ENCODE assay signal across 8 mouse cellular contexts in the genomic region with DNA sequence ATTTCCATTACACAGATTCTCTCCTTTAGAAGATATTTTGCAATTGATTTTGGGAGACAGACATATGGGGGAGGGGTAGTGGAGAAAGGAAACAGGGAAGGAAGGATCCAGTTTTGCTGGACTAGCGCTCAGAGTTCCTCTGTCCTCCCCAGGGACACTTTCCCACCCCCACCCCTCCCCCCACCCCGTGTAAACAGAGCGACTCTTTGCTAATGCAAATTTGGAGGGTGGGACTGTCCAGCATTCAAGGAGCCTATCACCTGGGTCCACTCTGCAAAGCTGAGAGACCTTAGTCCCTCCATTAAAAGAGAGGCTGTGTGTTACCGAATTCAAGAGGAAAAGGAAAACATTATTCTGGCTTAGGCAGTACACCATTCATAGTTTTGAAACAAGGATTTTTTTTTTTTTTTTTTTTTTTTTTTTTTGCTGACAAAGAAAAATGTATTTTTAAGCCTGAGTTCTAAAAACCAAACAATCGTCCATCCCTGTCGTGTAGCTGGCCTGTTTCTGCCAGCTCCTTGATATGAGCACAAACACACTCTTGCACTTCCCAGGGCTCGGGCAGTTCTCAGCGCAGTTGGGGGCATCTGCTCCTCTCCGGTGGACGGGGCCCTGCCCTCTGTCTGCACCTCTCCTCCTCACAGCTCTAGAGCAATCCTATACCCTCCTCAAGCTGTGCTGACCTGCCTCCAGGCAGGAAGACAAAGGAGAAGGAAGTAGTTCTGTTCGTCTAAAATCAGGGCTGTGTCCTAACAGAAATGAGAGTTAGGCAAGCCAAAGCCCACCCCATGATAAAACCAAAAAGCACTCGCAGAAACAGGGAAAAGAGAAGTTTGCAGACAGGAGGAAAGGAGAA.
DNase-seq lines count a peak whose midpoint lies in the region; ATAC-seq lines count a peak whose summit lies in the region.

No protein-coding gene starts in this region.

- H3K9me3 ChIP-seq in embryonic facial prominence, embryonic 14.5 days (ENCODE audit: control insufficient read depth, low read length), result no peaks in the 10 kb centered on the region
- H3K9me3 ChIP-seq in hindbrain, embryonic 14.5 days (ENCODE audit: control insufficient read depth, low read length), result no peaks in the 10 kb centered on the region

- H3K36me3 ChIP-seq in embryonic facial prominence, embryonic 14.5 days (ENCODE audit: control insufficient read depth, insufficient read depth, low read length), result no peaks in the 10 kb centered on the region
- no peaks in the 10 kb centered on the region for H3K36me3 ChIP-seq in hindbrain, embryonic 14.5 days (replicated peaks; ENCODE audit: control insufficient read depth, insufficient read depth)

- H3K4me3 ChIP-seq in embryonic facial prominence, embryonic 14.5 days (ENCODE audit: low read depth, low read length), result 0 out of 2 replicates have a peak overlapping the region, but pooled peaks have one; percentile 13
- no peak overlapping the region for H3K4me3 ChIP-seq in hindbrain, embryonic 14.5 days (replicated peaks; ENCODE audit: low read length)

- ATAC-seq in embryonic facial prominence, embryonic 14.5 days (ENCODE audit: low read depth), result peak; percentile 81
- ATAC-seq in hindbrain, embryonic 14.5 days (ENCODE audit: low FRiP score), result 0 out of 2 replicates have a peak, but pooled peaks have one; percentile 40
- ATAC-seq in megakaryocyte progenitor cell, adult 5-6 weeks (replicated peaks; ENCODE audit: poor library complexity), result peak; percentile 86
- no peak for ATAC-seq in erythroid progenitor cell, adult 5-6 weeks (replicated peaks; ENCODE audit: low FRiP score, poor library complexity, severe bottlenecking)
- no peak for ATAC-seq in erythroblast, adult 5-6 weeks (replicated peaks; ENCODE audit: low FRiP score, poor library complexity, severe bottlenecking)

- peaks cover 18% of the 10 kb centered on the region for H3K4me1 ChIP-seq in embryonic facial prominence, embryonic 14.5 days (ENCODE audit: control insufficient read depth, insufficient read depth, low read length)
- H3K4me1 ChIP-seq in hindbrain, embryonic 14.5 days (replicated peaks; ENCODE audit: control insufficient read depth, insufficient read depth, low read length), result peaks cover 12% of the 10 kb centered on the region

- peak overlapping the region; percentile 54; the same call in 1 of the 2 replicates for H3K9ac ChIP-seq in embryonic facial prominence, embryonic 14.5 days (ENCODE audit: low read depth, low read length)
- H3K9ac ChIP-seq in hindbrain, embryonic 14.5 days, result no peak overlapping the region

- intact Hi-C loops in heart, postnatal 25 days (cut with DNase I), result no loop called here

- peak overlapping the region; percentile 79 for H3K27ac ChIP-seq in embryonic facial prominence, embryonic 14.5 days (replicated peaks; ENCODE audit: low read depth, low read length)
- peak overlapping the region; percentile 35; the same call in 1 of the 2 replicates for H3K27ac ChIP-seq in hindbrain, embryonic 14.5 days

- peak; percentile 14 to 30 for DNase-seq in heart, adult 18-20 months
- DNase-seq in heart, postnatal 25 days (ENCODE audit: low spot score), result no peak
- DNase-seq in embryonic facial prominence, embryonic 14.5 days (ENCODE audit: low spot score), result peak; percentile 31
- no peak for DNase-seq in hindbrain, embryonic 14.5 days (ENCODE audit: low spot score)
- no peak for DNase-seq in urinary bladder, adult 2 months (ENCODE audit: low spot score)

- H3K4me2 ChIP-seq in embryonic facial prominence, embryonic 14.5 days (ENCODE audit: low read depth, low read length), result peak overlapping the region; percentile 52
- H3K4me2 ChIP-seq in hindbrain, embryonic 14.5 days (replicated peaks), result peak overlapping the region; percentile 33

- 3% methylated on average over 12 of the region's 12 CpGs for WGBS in embryonic facial prominence, embryonic 14.5 days
- WGBS in hindbrain, embryonic 14.5 days, result 4% methylated on average over 12 of the region's 12 CpGs

- H3K27me3 ChIP-seq in embryonic facial prominence, embryonic 14.5 days (replicated peaks; ENCODE audit: control insufficient read depth, insufficient read depth, low read length), result no peaks in the 10 kb centered on the region
- H3K27me3 ChIP-seq in hindbrain, embryonic 14.5 days (ENCODE audit: control insufficient read depth, insufficient read depth, low read length), result no peaks in the 10 kb centered on the region

Comparison
In these comparisons a context has a peak if more than half of its experiments do, and no peak if none do; other contexts are left out.
1. DNase-seq: peak in heart, adult 18-20 months (2 of 2) and embryonic facial prominence, embryonic 14.5 days (single experiment); none in heart, postnatal 25 days (single experiment), hindbrain, embryonic 14.5 days (single experiment) and urinary bladder, adult 2 months (single experiment).
2. ATAC-seq: peak in embryonic facial prominence, embryonic 14.5 days (single experiment), hindbrain, embryonic 14.5 days (single experiment) and megakaryocyte progenitor cell, adult 5-6 weeks (single experiment); none in erythroid progenitor cell, adult 5-6 weeks (single experiment) and erythroblast, adult 5-6 weeks (single experiment).